Mouse (Mus musculus) testis, postnatal 14 days (tissue): ENCODE measurements around the gene Taar3.

Experiments
- DNase-seq: peaks from one replicate; pipeline ENCODE4 v3.0.0; 2021; ENCODE audit warnings: low spot score

The Taar3 gene

DNA sequence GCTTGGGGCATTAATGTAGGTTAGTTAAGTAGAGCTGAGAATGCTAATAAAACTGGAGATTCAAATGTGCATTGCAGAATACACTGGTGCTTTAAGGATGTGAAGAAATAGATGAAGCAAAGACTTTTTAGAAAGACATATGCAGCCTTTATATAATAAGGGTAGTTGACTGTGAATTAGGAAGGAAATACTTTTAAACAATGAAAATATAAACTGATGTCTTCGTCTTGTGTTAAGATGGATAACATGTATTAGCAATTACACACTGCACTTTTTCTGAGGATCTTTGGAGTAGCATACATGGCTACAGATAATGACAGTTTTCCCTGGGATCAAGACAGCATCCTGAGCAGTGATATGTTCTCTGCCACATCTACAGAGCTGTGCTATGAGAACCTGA is 50.3 kb downstream of the Taar3 start, which contains the start of gene Taar7b:
Gene Taar7b (plus strand): TSS at position 301 of the 400 bp plus-strand sequence.
- DNase-seq = no peak
